Mouse (Mus musculus): ENCODE data around the gene Ddx11. TPM values are rescaled to one million over a fixed set of nuclear protein-coding genes. Genes with fewer than 3 reads are reported as not detected.

The Ddx11 gene
- polyA plus RNA-seq (2012; rRNA removed), result 6.5 and 7.4 TPM in 2 replicates

DNA sequence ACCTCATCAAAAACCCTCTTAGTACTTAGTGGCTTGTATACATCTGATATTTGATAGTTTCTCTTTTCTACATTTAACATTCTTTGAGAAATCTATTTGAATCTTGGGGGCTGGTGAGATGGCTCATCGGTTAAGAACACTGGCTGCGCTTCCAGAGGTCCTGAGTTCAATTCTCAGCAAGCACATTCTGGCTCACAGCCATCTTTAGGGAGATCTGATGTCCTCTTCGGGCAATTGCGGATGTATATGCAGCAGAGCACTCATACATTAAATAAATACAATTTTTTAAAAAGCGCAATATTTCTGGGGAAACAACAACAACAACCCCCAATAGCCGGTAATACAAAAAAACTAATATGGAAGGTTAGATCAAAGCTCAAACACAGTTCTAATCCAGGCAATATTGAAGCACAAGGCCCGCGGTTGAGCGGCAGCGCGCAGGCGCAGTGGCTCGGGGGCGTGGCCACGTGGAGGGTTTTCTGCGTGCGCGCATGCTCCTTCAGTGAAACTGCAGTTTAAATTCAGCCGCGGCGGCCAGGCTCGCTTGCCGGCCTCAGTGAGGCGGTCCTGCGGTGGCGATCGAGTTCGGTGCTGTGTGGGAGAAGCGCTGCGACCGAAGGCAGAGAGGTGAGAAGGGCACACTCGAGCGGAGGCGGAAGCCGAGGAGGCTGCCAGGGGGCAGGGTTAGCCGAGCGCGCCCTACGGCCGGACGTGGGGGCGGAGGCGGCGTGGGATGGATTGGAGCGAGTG, at the start of gene Ddx11:
Ddx11 (plus strand) TSS at position 455 of the 750 bp plus-strand sequence.

DNA sequence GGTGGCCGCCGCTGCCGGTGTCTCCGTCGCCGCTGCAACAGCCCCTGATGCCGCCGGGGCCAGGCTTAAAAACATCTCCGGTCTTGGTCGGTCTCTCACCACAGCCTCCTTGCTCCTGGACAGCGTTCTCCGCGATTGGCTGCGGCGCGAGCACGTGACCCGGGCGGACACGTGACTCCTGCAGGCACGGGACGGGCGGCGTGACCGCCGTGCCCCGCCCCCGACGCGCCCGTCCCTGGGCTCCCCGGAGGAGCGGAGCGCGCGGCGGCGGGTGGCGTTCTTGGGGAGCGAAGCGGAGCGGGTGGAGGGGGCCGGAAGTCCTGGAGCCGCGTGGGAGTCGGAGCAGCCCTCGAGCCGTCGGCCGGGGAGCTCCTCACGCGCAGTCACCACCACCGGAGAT, 46.4 kb upstream of the Ddx11 start, which contains the start of gene Ankrd12:
Ankrd12 (minus strand) TSS at position 156 of the 400 bp plus-strand sequence.

DNA sequence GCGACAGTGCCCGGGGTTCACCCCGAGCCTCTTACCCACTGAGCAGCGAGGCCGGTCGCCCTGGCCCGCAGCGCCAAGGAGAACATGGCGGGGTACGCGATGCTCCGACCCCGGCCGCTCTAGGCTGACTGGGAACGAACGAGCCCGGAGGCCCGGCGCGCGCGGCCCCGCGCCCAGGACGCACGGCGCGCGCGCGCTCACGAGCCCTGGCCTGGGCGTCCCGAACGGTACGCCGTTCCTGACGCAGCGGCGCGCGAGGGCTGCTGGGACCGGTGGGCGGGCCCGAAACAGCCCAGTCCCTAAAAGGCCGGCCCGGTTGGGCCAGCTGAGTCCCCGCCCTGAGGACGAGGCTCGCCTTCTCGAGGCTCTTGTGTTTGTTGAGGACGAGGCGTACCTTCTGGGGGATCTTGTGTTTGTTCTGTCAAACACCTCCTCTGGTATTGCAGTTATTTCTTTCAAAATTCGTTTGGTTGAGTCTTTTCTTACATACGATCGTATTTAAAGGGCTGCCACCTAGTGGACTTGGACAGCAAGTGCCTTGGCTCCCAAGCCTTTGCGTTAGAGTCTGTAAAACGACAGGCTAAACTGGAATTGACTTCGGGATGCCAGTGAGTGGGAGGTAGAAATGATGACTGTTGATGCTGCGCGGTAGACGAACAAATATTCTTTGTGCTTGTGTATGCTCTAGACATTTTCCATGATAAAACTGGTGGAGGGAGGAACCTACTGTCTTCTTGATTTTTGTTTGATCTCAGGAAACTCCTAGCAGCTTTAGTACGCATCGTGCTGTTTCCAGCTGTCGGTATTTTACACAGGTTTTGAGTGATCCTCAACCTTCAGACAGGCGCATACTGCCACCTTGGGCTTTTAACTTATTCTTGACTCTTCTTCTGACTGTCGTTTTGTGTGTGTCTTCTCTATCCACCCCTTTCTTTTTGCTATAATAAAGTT, 21.7 kb upstream of the Ddx11 start, which contains the start of gene Ndufv2:
Ndufv2 (minus strand) TSS at position 180 of the 951 bp plus-strand sequence.

DNA sequence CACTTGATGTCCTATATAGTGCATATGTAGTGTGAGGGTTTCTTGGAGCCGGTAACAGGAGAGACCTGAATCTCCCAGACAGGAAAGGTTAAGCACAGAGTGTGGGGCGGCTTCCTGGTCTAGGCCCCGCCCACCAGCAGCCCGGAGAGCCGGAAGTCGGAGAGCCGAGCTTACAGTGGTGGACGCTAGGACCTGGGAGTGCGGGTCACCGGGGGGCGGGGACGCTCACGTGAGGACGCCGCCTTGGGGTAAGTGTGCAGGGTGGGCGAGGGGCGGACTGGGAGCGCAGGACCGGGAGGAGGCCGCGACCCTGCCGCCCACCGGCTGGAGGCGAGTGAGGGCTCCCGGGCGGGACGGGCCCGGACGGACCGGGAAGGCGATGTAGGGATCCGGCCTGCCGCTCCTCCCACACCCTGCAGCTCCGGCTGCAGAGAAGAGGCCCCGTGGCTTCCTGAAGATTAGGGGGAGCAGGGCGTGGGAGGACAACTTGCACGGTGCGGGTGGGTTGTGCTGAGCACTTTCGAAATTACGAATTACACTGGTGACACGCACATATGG, 11.8 kb upstream of the Ddx11 start, which contains the start of gene Washc1:
Washc1 (plus strand) TSS at position 144 of the 558 bp plus-strand sequence.

Other genes with a start within 250 kb of the Ddx11 start
- 15.5 and 16.6 TPM in 2 replicates for gene Ralbp1, start 237.7 kb upstream of the Ddx11 start, polyA plus RNA-seq (2012; rRNA removed)
- gene Twsg1, start 172.3 kb upstream of the Ddx11 start, polyA plus RNA-seq (2012; rRNA removed), result 8.4 TPM in 2 replicates
- 2.4 and 2.9 TPM in 2 replicates for gene Ankrd12, start 46.4 kb upstream of the Ddx11 start, polyA plus RNA-seq (2012; rRNA removed)
- 60.4 and 66.5 TPM in 2 replicates for gene Ndufv2, start 22.0 kb upstream of the Ddx11 start, polyA plus RNA-seq (2012; rRNA removed)
- 11.4 and 12.6 TPM in 2 replicates for gene Washc1, start 12.0 kb upstream of the Ddx11 start, polyA plus RNA-seq (2012; rRNA removed)